Mouse (Mus musculus) C2C12 (cell line): ENCODE measurements at regions not wholly inside any gene's neighbourhood (a gene's known extent, or its start where the extent isn't known, plus 50 kb on each side); places are given as distances from the start of the nearest gene placed in this dataset.

Experiments used
- H3K27me3 ChIP-seq: one replicate; pipeline ENCODE4 v1.6.1; 2011; ENCODE audit not compliant: control insufficient read depth, insufficient read depth, insufficient read length
- H3K36me3 ChIP-seq: one replicate; pipeline ENCODE4 v1.6.1; 2011; ENCODE audit not compliant: control insufficient read depth, insufficient read depth
- H3K4me3 ChIP-seq: one replicate; pipeline ENCODE4 v1.5.1; 2011; ENCODE audit warnings: mild to moderate bottlenecking, control low read depth; ENCODE audit not compliant: poor library complexity, insufficient read depth, severe bottlenecking
- H3K79me2 ChIP-seq: one replicate; pipeline ENCODE4 v1.6.1; 2011; ENCODE audit not compliant: control insufficient read depth, insufficient read depth
- H3K79me3 ChIP-seq: one replicate; pipeline ENCODE4 v1.6.1; 2011; ENCODE audit warnings: low read depth, control low read depth
- H3ac ChIP-seq: one replicate; pipeline ENCODE3; 2011; ENCODE audit warnings: low read depth; ENCODE audit not compliant: control insufficient read depth, insufficient read length
- CEBPB ChIP-seq: IDR thresholded peaks from one replicate; pipeline ENCODE4 v1.6.1; 2011; ENCODE audit warnings: low read depth, mild to moderate bottlenecking, control low read depth, moderate library complexity
- CTCF ChIP-seq: IDR thresholded peaks from one replicate; pipeline ENCODE4 v1.5.1; 2011; ENCODE audit not compliant: control insufficient read depth, insufficient read depth, insufficient read length
- FOSL1 ChIP-seq: IDR thresholded peaks from one replicate; pipeline ENCODE4 v1.8.0; 2011; ENCODE audit warnings: mild to moderate bottlenecking, low read length; ENCODE audit not compliant: poor library complexity, insufficient read depth, severe bottlenecking
- MAX ChIP-seq: IDR thresholded peaks from one replicate; pipeline ENCODE4 v1.6.1; 2011; ENCODE audit warnings: mild to moderate bottlenecking, control low read depth
- MYOD1 ChIP-seq: IDR thresholded peaks from one replicate; pipeline ENCODE4 v1.6.1; 2011; ENCODE audit warnings: low read depth; ENCODE audit not compliant: control insufficient read depth, insufficient read length
- MYOG ChIP-seq: IDR thresholded peaks from one replicate; pipeline ENCODE4 v1.6.1; 2011; ENCODE audit not compliant: control insufficient read depth, insufficient read length; ENCODE audit errors: extremely low read depth
- USF1 ChIP-seq: IDR thresholded peaks from one replicate; pipeline ENCODE4 v1.6.1; 2011; ENCODE audit warnings: low read depth, mild to moderate bottlenecking, control low read depth, moderate library complexity

DNA sequence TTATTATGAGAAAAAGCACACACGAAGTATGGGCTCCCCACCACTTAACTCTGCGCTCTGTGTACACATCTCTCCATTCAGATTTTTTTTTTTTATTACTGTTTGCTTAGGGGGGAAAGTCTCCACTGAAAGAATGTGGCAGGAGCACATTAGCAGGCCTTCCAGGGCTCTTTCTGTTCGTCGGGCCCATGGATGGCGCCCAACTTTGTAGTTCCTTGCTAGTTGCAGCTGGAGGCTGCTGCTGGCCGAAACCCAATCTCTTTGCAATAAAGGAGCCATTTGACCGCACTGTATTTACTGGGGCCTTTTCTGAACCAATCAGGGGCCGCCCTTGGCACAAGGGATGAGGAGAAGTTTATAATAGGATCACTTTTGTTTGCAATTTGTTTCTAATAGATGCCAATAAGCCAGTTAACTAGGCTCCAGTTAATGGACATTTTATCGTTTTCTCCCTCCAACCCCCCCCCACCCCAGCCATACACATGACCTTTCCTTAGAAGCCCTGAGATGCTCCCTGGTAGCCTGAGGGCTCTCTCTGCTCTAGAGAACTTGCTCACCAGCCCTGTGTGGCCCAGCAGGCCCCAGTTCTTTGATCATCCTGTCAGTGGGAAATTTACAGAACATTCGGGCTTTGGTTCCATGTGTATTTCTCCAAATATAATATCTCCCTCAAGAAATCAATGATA lies 104.3 kb downstream of the Evx1 start:
- no peaks in the 10 kb centered on the region for H3K36me3 ChIP-seq
- H3ac ChIP-seq = no peak overlapping the region
- H3K79me3 ChIP-seq = no peaks in the 10 kb centered on the region
- no peak overlapping the region for H3K4me3 ChIP-seq
- H3K27me3 ChIP-seq = no peaks in the 10 kb centered on the region
- TF ChIP-seq FOSL1 (no peak), CTCF (no peak), USF1 (no peak), CEBPB (no peak), MYOD1 (no peak), MYOG (no peak), MAX (no peak)
- H3K79me2 ChIP-seq = no peaks in the 10 kb centered on the region

DNA sequence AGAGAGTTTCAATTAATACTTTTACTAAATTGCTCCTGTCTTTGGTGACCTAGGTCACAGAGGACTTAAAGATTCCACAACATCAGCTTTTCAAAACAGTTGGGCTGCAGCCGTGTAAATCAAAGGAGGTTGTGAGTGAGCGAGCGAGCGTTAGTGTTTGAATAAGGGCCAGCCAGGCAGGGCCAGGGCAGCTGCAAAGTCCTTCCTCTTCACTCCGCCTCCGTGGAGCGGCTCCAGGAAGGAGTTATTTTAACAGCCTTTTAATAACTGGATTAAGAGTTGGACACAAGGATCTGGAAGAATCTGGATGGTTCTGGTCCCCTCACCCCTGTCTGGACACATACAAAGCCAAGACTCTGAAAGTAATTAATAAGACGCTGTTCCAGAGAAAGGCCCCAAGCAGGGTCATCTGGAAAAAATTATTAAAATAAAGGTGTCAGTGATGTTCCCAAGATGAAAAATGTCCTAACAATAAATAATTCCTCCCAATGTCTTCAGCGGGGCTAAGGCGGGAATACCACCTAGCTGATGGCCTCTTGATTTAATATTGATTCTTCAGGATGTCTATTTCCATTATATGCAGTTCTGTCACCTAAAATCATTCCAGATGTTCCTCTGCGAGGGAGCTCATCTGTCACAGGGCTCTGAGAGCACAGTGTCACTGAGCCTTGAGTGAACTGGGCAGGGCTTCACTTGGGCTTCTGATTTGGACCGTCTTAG lies 105.3 kb downstream of the Evx1 start:
- no peak overlapping the region for H3K4me3 ChIP-seq
- TF ChIP-seq MAX (no peak), CTCF (no peak), FOSL1 (no peak), USF1 (no peak), CEBPB (no peak)
- H3K79me3 ChIP-seq = no peaks in the 10 kb centered on the region

DNA sequence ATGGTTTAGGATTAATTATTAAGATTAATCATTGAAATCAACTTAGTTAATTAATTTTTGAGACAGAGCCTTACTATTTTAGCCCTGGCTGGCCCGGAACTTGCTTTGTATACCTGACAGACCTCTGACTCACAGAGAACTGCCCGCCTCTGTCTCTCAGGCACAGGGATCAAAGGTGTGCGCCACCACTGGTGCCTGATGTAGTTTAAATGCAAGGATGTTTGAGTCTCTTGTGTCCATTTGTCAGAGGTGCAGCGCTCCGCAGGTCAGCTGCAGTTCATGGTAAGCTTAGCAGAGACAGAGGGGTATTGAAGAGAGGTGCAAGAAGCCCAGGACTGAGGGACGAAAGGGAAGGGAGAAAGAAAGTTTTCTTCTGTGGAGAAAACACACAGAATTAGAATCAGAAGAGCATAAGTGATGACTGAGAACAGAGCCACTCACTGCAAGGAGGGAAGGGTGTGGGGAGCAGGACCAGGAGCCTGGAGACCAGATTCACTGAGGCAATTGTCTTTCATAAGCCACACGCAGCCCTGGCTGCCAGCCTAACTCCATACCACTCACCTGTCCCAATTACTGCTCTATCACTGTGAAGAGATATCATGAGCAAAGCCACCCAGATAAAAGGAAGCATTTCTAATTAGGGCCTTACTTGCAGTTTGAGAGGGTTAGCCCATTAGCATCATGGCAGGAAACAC lies 107.1 kb downstream of the Evx1 start:
- H3K4me3 ChIP-seq = no peak overlapping the region
- no peaks in the 10 kb centered on the region for H3K79me3 ChIP-seq
- TF ChIP-seq FOSL1 (no peak), USF1 (no peak), CEBPB (no peak), CTCF (no peak), MAX (no peak)
- H3K36me3 ChIP-seq = no peaks in the 10 kb centered on the region
- no peaks in the 10 kb centered on the region for H3K27me3 ChIP-seq
- no peak overlapping the region for H3ac ChIP-seq
- no peaks in the 10 kb centered on the region for H3K79me2 ChIP-seq

More for the DNA sequence above, 105.3 kb downstream of the Evx1 start:
- H3K79me2 ChIP-seq = no peaks in the 10 kb centered on the region
- H3K36me3 ChIP-seq = no peaks in the 10 kb centered on the region
- no peak overlapping the region for H3ac ChIP-seq
- H3K27me3 ChIP-seq = no peaks in the 10 kb centered on the region

DNA sequence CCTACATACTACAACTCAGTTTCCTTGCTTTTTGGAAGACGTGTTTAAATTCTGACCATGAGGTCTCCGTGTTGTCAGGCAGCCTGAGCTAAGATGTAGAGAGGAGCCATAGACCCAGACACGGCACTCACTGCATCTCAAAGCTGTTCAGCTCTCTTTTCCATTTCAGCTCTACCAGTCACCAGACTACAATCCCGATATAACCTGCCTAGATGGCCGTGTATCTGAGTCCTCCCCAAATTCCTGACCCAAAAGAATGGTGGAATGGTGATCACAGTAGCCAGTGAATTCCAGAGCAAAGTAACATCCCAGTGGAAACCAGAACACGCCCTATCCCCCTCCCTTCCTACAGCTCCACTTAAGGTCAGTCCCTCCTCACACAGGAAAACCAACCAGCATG lies 108.5 kb downstream of the Evx1 start:
- Histone ChIP-seq H3K79me3 (no peaks in the 10 kb centered on the region), H3K79me2 (no peaks in the 10 kb centered on the region), H3K27me3 (no peaks in the 10 kb centered on the region), H3K36me3 (no peaks in the 10 kb centered on the region), H3ac (no peak overlapping the region), H3K4me3 (no peak overlapping the region)
- TF ChIP-seq CEBPB (no peak), CTCF (no peak), USF1 (no peak), MAX (no peak), FOSL1 (no peak), MYOG (no peak), MYOD1 (no peak)

DNA sequence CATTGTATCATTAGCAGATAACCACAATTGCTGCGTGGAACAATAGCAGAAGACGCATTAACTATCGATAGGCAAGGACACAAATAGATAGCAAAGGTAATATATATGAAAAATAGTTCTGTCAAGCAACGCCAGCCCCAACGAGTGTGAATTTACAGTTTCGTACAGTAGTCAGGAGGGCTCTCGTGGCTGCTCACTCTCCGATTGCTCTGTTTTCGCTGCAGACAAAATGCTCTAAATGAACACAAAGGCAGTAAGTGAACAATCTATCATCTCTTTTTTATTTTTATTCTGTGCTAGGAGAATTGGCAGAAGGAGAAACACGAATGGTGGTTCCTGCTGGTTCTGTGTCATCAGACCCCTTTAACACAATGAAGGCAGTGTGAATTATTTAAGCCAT lies 109.4 kb downstream of the Evx1 start:
- Histone ChIP-seq H3K4me3 (no peak overlapping the region), H3K79me3 (no peaks in the 10 kb centered on the region), H3K27me3 (no peaks in the 10 kb centered on the region), H3ac (no peak overlapping the region), H3K79me2 (no peaks in the 10 kb centered on the region), H3K36me3 (no peaks in the 10 kb centered on the region)
- TF ChIP-seq FOSL1 = no peak
- TF ChIP-seq MYOD1 = no peak
